Mouse (Mus musculus) hindbrain, embryonic 12.5 days (tissue): ENCODE results near the gene Olfr1453. TPM values are rescaled to one million over a fixed set of nuclear protein-coding genes. Genes with fewer than 3 reads are reported as not detected.
"Not testable (repeated sequence)": the region's sequence is repeated elsewhere in the genome, so short reads cannot be mapped to it uniquely, and the experiment has no call there.

Experiments used
- ATAC-seq: fragments of 200-750 bp; cut with Nextera tagmentation; 2 replicates; pipeline ENCODE4 v1.8.0; 2017; ENCODE audit warnings: moderate TSS enrichment; ENCODE audit not compliant: low FRiP score
- H3K27ac ChIP-seq: fragments of 300-500 bp; sonication (generic); 2 replicates; pipeline ENCODE4 v1.5.1; 2016; ENCODE audit warnings: mild to moderate bottlenecking
- H3K27me3 ChIP-seq: fragments of 300-500 bp; sonication (generic); 2 replicates; pipeline ENCODE4 v1.6.1; 2016; ENCODE audit warnings: mild to moderate bottlenecking
- H3K36me3 ChIP-seq: fragments of 300-500 bp; sonication (generic); 2 replicates; pipeline ENCODE4 v1.6.1; 2016; ENCODE audit warnings: mild to moderate bottlenecking
- H3K4me1 ChIP-seq: fragments of 300-500 bp; sonication (generic); 2 replicates; pipeline ENCODE4 v1.6.1; 2016
- H3K4me2 ChIP-seq: fragments of 300-500 bp; sonication (generic); replicated peaks from 2 replicates; pipeline ENCODE4 v1.6.1; 2016; ENCODE audit warnings: mild to moderate bottlenecking
- H3K4me3 ChIP-seq: fragments of 300-500 bp; sonication (generic); 2 replicates; pipeline ENCODE4 v1.5.1; 2016; ENCODE audit warnings: mild to moderate bottlenecking
- H3K9ac ChIP-seq: fragments of 300-500 bp; sonication (generic); 2 replicates; pipeline ENCODE4 v1.6.1; 2016; ENCODE audit warnings: mild to moderate bottlenecking, moderate library complexity
- H3K9me3 ChIP-seq: fragments of 300-500 bp; sonication (generic); replicated peaks from 2 replicates; pipeline ENCODE4 v1.6.1; 2016; ENCODE audit warnings: mild to moderate bottlenecking
- WGBS: fragments of 180-500 bp; shearing (Covaris S2); methylation state at CpG from one replicate; pipeline ENCODE4 v1.1.7; 2016; 5-methylcytosine and 5-hydroxymethylcytosine counted together
- polyA plus RNA-seq: library from polyadenylated mRNA; unstranded; fragments of >200 nt; fragmentation: Nextera tagmentation; extraction: Ambion mirVana; gene quantifications from 2 replicates; pipeline ENCODE4 v1.2.1, GENCODE M21; 2016

Olfr1453 gene
- not detected in 2 replicates for polyA plus RNA-seq

GRCm38 (mm10) chr19:13028227-13028626 is at the start of gene Olfr1453:
TSS of gene Olfr1453 (minus strand) at chr19:13028327.
- Histone ChIP-seq H3K36me3 (no peaks in the 10 kb centered on the region), H3K27ac (no peak within 1 kb of the TSS), H3K27me3 (no peaks in the 10 kb centered on the region), H3K4me1 (no peaks in the 10 kb centered on the region), H3K9me3 (peaks cover 11% of the 10 kb centered on the region; the same call in 1 of the 2 replicates), H3K4me2 (no peak within 1 kb of the TSS), H3K4me3 (no peak within 1 kb of the TSS), H3K9ac (no peak within 1 kb of the TSS)
- no peak for ATAC-seq
- WGBS = 40% methylated on average over 1 of the region's 1 CpGs

GRCm38 (mm10) chr19:13060310-13060709 is 32.2 kb upstream of the Olfr1453 start, which contains the start of gene Olfr1454:
TSS of gene Olfr1454 (plus strand) at chr19:13060610.
- no peaks in the 10 kb centered on the region for H3K4me1 ChIP-seq
- no peaks in the 10 kb centered on the region for H3K27me3 ChIP-seq
- no peaks in the 10 kb centered on the region for H3K36me3 ChIP-seq
- ATAC-seq = no peak
- H3K4me2 ChIP-seq = no peak within 1 kb of the TSS
- WGBS = 77% methylated on average over 2 of the region's 2 CpGs
- H3K4me3 ChIP-seq = no peak within 1 kb of the TSS
- no peak within 1 kb of the TSS for H3K27ac ChIP-seq
- peaks cover 17% of the 10 kb centered on the region for H3K9me3 ChIP-seq
- H3K9ac ChIP-seq = no peak within 1 kb of the TSS

GRCm38 (mm10) chr19:12994714-12995113 is 33.4 kb downstream of the Olfr1453 start, which contains the start of gene Olfr1451:
TSS of gene Olfr1451 (plus strand) at chr19:12995014.
- no peaks in the 10 kb centered on the region for H3K27me3 ChIP-seq
- no peak within 1 kb of the TSS for H3K9ac ChIP-seq
- no peak within 1 kb of the TSS for H3K4me3 ChIP-seq
- H3K4me1 ChIP-seq = no peaks in the 10 kb centered on the region
- WGBS = 82% methylated on average over 2 of the region's 2 CpGs
- no peak for ATAC-seq
- H3K4me2 ChIP-seq = no peak within 1 kb of the TSS
- peaks cover 13% of the 10 kb centered on the region for H3K9me3 ChIP-seq
- no peak within 1 kb of the TSS for H3K27ac ChIP-seq
- H3K36me3 ChIP-seq = no peaks in the 10 kb centered on the region

- not testable (repeated sequence) for ATAC-seq, H3K9ac ChIP-seq, H3K27me3 ChIP-seq, H3K27ac ChIP-seq, H3K4me1 ChIP-seq, H3K4me2 ChIP-seq, H3K4me3 ChIP-seq, H3K36me3 ChIP-seq
- peaks cover 12% of the 10 kb centered on the region for H3K9me3 ChIP-seq
- WGBS = 94% methylated on average over 4 of the region's 4 CpGs
Measured at GRCm38 (mm10) chr19:12992316-12992715, 35.8 kb downstream of the Olfr1453 start.

Other genes with a start within 250 kb of the Olfr1453 start
- gene Zfp91, start 232.2 kb downstream of the Olfr1453 start, polyA plus RNA-seq = 20.8 and 20.9 TPM in 2 replicates
- gene Lpxn, start 232.1 kb downstream of the Olfr1453 start, polyA plus RNA-seq = 0.53 and 0.66 TPM in 2 replicates
- gene Gm5244, start 181.6 kb downstream of the Olfr1453 start, polyA plus RNA-seq = not detected in 2 replicates
- gene Olfr1444, start 171.0 kb downstream of the Olfr1453 start, polyA plus RNA-seq = not detected in 2 replicates
- gene Olfr1445, start 144.5 kb downstream of the Olfr1453 start, polyA plus RNA-seq = not detected in 2 replicates
- gene Olfr1446, start 134.8 kb downstream of the Olfr1453 start, polyA plus RNA-seq = not detected in 2 replicates
- not detected in 2 replicates for gene Olfr1447, start 124.6 kb downstream of the Olfr1453 start, polyA plus RNA-seq
- not detected in 2 replicates for gene Olfr1448, start 103.9 kb downstream of the Olfr1453 start, polyA plus RNA-seq
- not detected in 2 replicates for gene Olfr1449, start 97.5 kb downstream of the Olfr1453 start, polyA plus RNA-seq
- gene Olfr1450, start 78.1 kb downstream of the Olfr1453 start, polyA plus RNA-seq = not detected in 2 replicates
- gene Olfr1451, start 33.3 kb downstream of the Olfr1453 start, polyA plus RNA-seq = not detected in 2 replicates
- not detected in 2 replicates for gene Olfr1454, start 32.3 kb upstream of the Olfr1453 start, polyA plus RNA-seq
- gene Olfr1457, start 69.6 kb upstream of the Olfr1453 start, polyA plus RNA-seq = not detected in 2 replicates
- gene Olfr1458, start 78.4 kb upstream of the Olfr1453 start, polyA plus RNA-seq = not detected in 2 replicates
- gene Olfr1459, start 121.2 kb upstream of the Olfr1453 start, polyA plus RNA-seq = not detected in 2 replicates
- gene Olfr1461, start 134.7 kb upstream of the Olfr1453 start, polyA plus RNA-seq = not detected in 2 replicates
- not detected in 2 replicates for gene Olfr1462, start 157.4 kb upstream of the Olfr1453 start, polyA plus RNA-seq
- gene Olfr1463, start 203.0 kb upstream of the Olfr1453 start, polyA plus RNA-seq = not detected in 2 replicates